Mouse (Mus musculus) bone marrow macrophage, adult 2 months (primary cell): ENCODE measurements around the gene Pepd.

Source experiments
- CTCF ChIP-seq: IDR thresholded peaks from 2 replicates; pipeline ENCODE4 v1.5.1; 2012; ENCODE audit warnings: low read depth, mild to moderate bottlenecking, low read length, moderate library complexity
- POLR2A ChIP-seq: IDR thresholded peaks from 2 replicates; pipeline ENCODE4 v1.6.1; 2012; ENCODE audit warnings: mild to moderate bottlenecking, low read depth, low read length, borderline replicate concordance

- no peak for TF ChIP-seq POLR2A
- TF ChIP-seq CTCF = no peak
Observed at GRCm38 (mm10) chr7:35006661-35007060, 94.5 kb downstream of the Pepd start.
